Mouse (Mus musculus) erythroblast, embryonic 14.5 days (primary cell): ENCODE measurements around the gene Ccr7. TPM values are rescaled to one million over a fixed set of nuclear protein-coding genes. Genes with fewer than 3 reads are reported as not detected.

ENCODE experiments used
- H3K27me3 ChIP-seq: 2 replicates; pipeline ENCODE4 v1.6.1; 2012; ENCODE audit warnings: inconsistent platforms; ENCODE audit not compliant: control insufficient read depth
- H3K36me3 ChIP-seq: 2 replicates; pipeline ENCODE4 v1.6.1; 2012; ENCODE audit warnings: mild to moderate bottlenecking, inconsistent platforms; ENCODE audit not compliant: control insufficient read depth
- H3K4me1 ChIP-seq: 2 replicates; pipeline ENCODE4 v1.6.1; 2012; ENCODE audit warnings: inconsistent platforms; ENCODE audit not compliant: control insufficient read depth
- H3K4me3 ChIP-seq: replicated peaks from 2 replicates; pipeline ENCODE3; 2012; ENCODE audit warnings: moderate library complexity, mild to moderate bottlenecking, inconsistent platforms
- H3K9me3 ChIP-seq: 2 replicates; pipeline ENCODE4 v1.6.1; 2012; ENCODE audit warnings: low read length, inconsistent platforms, mixed read lengths; ENCODE audit not compliant: control insufficient read depth
- GATA1 ChIP-seq: IDR thresholded peaks from 2 replicates; pipeline ENCODE4 v1.6.1; 2012; ENCODE audit warnings: low read length, inconsistent platforms, mixed read lengths
- TAL1 ChIP-seq: IDR thresholded peaks from 3 replicates; pipeline ENCODE4 v1.6.1; 2012; ENCODE audit warnings: low read length, inconsistent platforms, mixed read lengths
- polyA plus RNA-seq: library from polyadenylated mRNA; stranded (reverse); fragments of >175 nt; gene quantifications from 2 replicates; pipeline ENCODE4 v1.2.3, GENCODE M21; 2012

Gene Ccr7
- polyA plus RNA-seq, 1 experiment = not detected

GRCm38 (mm10) chr11:99100215-99100614 is 54.7 kb downstream of the Ccr7 start:
- no peaks in the 10 kb centered on the region for H3K4me1 ChIP-seq
- H3K9me3 ChIP-seq = no peaks in the 10 kb centered on the region
- no peaks in the 10 kb centered on the region for H3K36me3 ChIP-seq
- TF ChIP-seq GATA1 (no peak), TAL1 (no peak)
- H3K4me3 ChIP-seq = no peak overlapping the region
- no peaks in the 10 kb centered on the region for H3K27me3 ChIP-seq

- Histone ChIP-seq H3K27me3 (no peaks in the 10 kb centered on the region), H3K36me3 (no peaks in the 10 kb centered on the region), H3K4me3 (no peak overlapping the region), H3K4me1 (no peaks in the 10 kb centered on the region), H3K9me3 (peaks cover 4% of the 10 kb centered on the region; the same call in 1 of the 2 replicates)
- no peak for TF ChIP-seq TAL1
- TF ChIP-seq GATA1 = no peak
These were observed 55.4 kb downstream of the Ccr7 start for GRCm38 (mm10) chr11:99099516-99099915.

- no peak for TF ChIP-seq TAL1
- no peak for TF ChIP-seq GATA1
- Histone ChIP-seq H3K9me3 (peaks cover 4% of the 10 kb centered on the region; the same call in 1 of the 2 replicates), H3K36me3 (no peaks in the 10 kb centered on the region), H3K4me1 (no peaks in the 10 kb centered on the region), H3K4me3 (no peak overlapping the region), H3K27me3 (no peaks in the 10 kb centered on the region)
These were observed 56.0 kb downstream of the Ccr7 start for GRCm38 (mm10) chr11:99098924-99099323.

GRCm38 (mm10) chr11:99096996-99097774 is 57.7 kb downstream of the Ccr7 start:
- Histone ChIP-seq H3K9me3 (peaks cover 4% of the 10 kb centered on the region; the same call in 1 of the 2 replicates), H3K27me3 (no peaks in the 10 kb centered on the region), H3K4me3 (no peak overlapping the region), H3K36me3 (no peaks in the 10 kb centered on the region), H3K4me1 (no peaks in the 10 kb centered on the region)
- TF ChIP-seq GATA1 = no peak

- no peak for TF ChIP-seq TAL1
- TF ChIP-seq GATA1 = no peak
- H3K27me3 ChIP-seq = no peaks in the 10 kb centered on the region
- H3K4me3 ChIP-seq = no peak overlapping the region
- H3K36me3 ChIP-seq = no peaks in the 10 kb centered on the region
- H3K9me3 ChIP-seq = peaks cover 4% of the 10 kb centered on the region; the same call in 1 of the 2 replicates
- no peaks in the 10 kb centered on the region for H3K4me1 ChIP-seq
These were observed 58.5 kb downstream of the Ccr7 start for GRCm38 (mm10) chr11:99096417-99096816.

GRCm38 (mm10) chr11:99095759-99096158 is 59.1 kb downstream of the Ccr7 start:
- Histone ChIP-seq H3K27me3 (no peaks in the 10 kb centered on the region), H3K4me3 (no peak overlapping the region), H3K36me3 (no peaks in the 10 kb centered on the region), H3K4me1 (no peaks in the 10 kb centered on the region), H3K9me3 (peaks cover 4% of the 10 kb centered on the region; the same call in 1 of the 2 replicates)
- TF ChIP-seq GATA1 = no peak
- TF ChIP-seq TAL1 = no peak

GRCm38 (mm10) chr11:99094911-99095676 is 59.8 kb downstream of the Ccr7 start:
- no peak overlapping the region for H3K4me3 ChIP-seq
- TF ChIP-seq GATA1 = no peak
- TF ChIP-seq TAL1 = no peak
- H3K4me1 ChIP-seq = no peaks in the 10 kb centered on the region
- no peaks in the 10 kb centered on the region for H3K27me3 ChIP-seq
- H3K36me3 ChIP-seq = no peaks in the 10 kb centered on the region
- H3K9me3 ChIP-seq = peaks cover 4% of the 10 kb centered on the region; the same call in 1 of the 2 replicates

Other genes with a start within 250 kb of the Ccr7 start
- 0.76 and 0.82 TPM in 2 replicates for gene Cdc6, start 247.3 kb downstream of the Ccr7 start, polyA plus RNA-seq
- gene Rara, start 227.3 kb downstream of the Ccr7 start, polyA plus RNA-seq = 0.20 and 0.32 TPM in 2 replicates
- gene Gjd3, start 172.1 kb downstream of the Ccr7 start, polyA plus RNA-seq = not detected in 2 replicates
- gene Top2a, start 130.9 kb downstream of the Ccr7 start, polyA plus RNA-seq = 5.6 and 7.1 TPM in 2 replicates
- 2.0 and 2.9 TPM in 2 replicates for gene Igfbp4, start 113.8 kb downstream of the Ccr7 start, polyA plus RNA-seq
- not detected in 2 replicates for gene Tns4, start 65.8 kb downstream of the Ccr7 start, polyA plus RNA-seq
- 58.6 and 64.5 TPM in 2 replicates for gene Smarce1, start 75.9 kb upstream of the Ccr7 start, polyA plus RNA-seq
- gene Krt222, start 89.0 kb upstream of the Ccr7 start, polyA plus RNA-seq = 0.02 TPM in 1 of 2 replicates, not detected in the other
- gene Krt24, start 130.2 kb upstream of the Ccr7 start, polyA plus RNA-seq = not detected in 2 replicates
- not detected in 2 replicates for gene Krt25, start 167.9 kb upstream of the Ccr7 start, polyA plus RNA-seq
- gene Krt26, start 182.9 kb upstream of the Ccr7 start, polyA plus RNA-seq = not detected in 2 replicates
- gene Krt27, start 196.0 kb upstream of the Ccr7 start, polyA plus RNA-seq = not detected in 2 replicates
- not detected in 2 replicates for gene Krt28, start 219.8 kb upstream of the Ccr7 start, polyA plus RNA-seq
- gene Krt10, start 234.3 kb upstream of the Ccr7 start, polyA plus RNA-seq = 0.22 and 0.51 TPM in 2 replicates